Mouse (Mus musculus): ENCODE results near the gene Ivns1abp. TPM values are rescaled to one million over a fixed set of nuclear protein-coding genes. Genes with fewer than 3 reads are reported as not detected.
"Not testable (repeated sequence)": the region's sequence is repeated elsewhere in the genome, so short reads cannot be mapped to it uniquely, and the experiment has no call there.

Ivns1abp gene
- 10 to 100 TPM; 87.0 to 94.5 (median 92.4) TPM for total RNA-seq (2022)

GRCm38 (mm10) chr1:151344283-151345108 lies at the start of gene Ivns1abp:
Ivns1abp (plus strand) TSS chr1:151344477.
- DNase-seq (ENCODE audit: low spot score in 2 of 2), result peak; percentile 94 to 96

GRCm38 (mm10) chr1:151295486-151295885 lies 48.8 kb upstream of the Ivns1abp start:
- no peak for DNase-seq (ENCODE audit: low spot score in 2 of 2)

GRCm38 (mm10) chr1:151296621-151297020 lies 47.7 kb upstream of the Ivns1abp start:
- no peak for DNase-seq (ENCODE audit: low spot score in 2 of 2)

GRCm38 (mm10) chr1:151297025-151297424 lies 47.3 kb upstream of the Ivns1abp start:
- no peak for DNase-seq (ENCODE audit: low spot score in 2 of 2)

GRCm38 (mm10) chr1:151297596-151297995 lies 46.7 kb upstream of the Ivns1abp start:
- no peak for DNase-seq (ENCODE audit: low spot score in 2 of 2)

GRCm38 (mm10) chr1:151301456-151301855 lies 42.8 kb upstream of the Ivns1abp start:
- DNase-seq (ENCODE audit: low spot score in 2 of 2), result no peak

- DNase-seq (ENCODE audit: low spot score in 2 of 2), result no peak
Measured at GRCm38 (mm10) chr1:151301904-151302303, 42.4 kb upstream of the Ivns1abp start.

GRCm38 (mm10) chr1:151303265-151303664 lies 41.0 kb upstream of the Ivns1abp start:
- no peak for DNase-seq (ENCODE audit: low spot score in 2 of 2)

GRCm38 (mm10) chr1:151305001-151305400 lies 39.3 kb upstream of the Ivns1abp start:
- DNase-seq (ENCODE audit: low spot score in 2 of 2), result not testable (repeated sequence)

- DNase-seq (ENCODE audit: low spot score in 2 of 2), result no peak
Measured at GRCm38 (mm10) chr1:151307059-151307458, 37.2 kb upstream of the Ivns1abp start.

- DNase-seq (ENCODE audit: low spot score in 2 of 2), result no peak
Measured at GRCm38 (mm10) chr1:151307821-151308220, 36.5 kb upstream of the Ivns1abp start.

- no peak for DNase-seq (ENCODE audit: low spot score in 2 of 2)
Measured at GRCm38 (mm10) chr1:151308508-151308907, 35.8 kb upstream of the Ivns1abp start.

- DNase-seq (ENCODE audit: low spot score in 2 of 2), result no peak
Measured at GRCm38 (mm10) chr1:151310511-151310910, 33.8 kb upstream of the Ivns1abp start.

GRCm38 (mm10) chr1:151311379-151311778 lies 32.9 kb upstream of the Ivns1abp start:
- DNase-seq (ENCODE audit: low spot score in 2 of 2), result no peak

- no peak for DNase-seq (ENCODE audit: low spot score in 2 of 2)
Measured at GRCm38 (mm10) chr1:151319267-151319666, 25.0 kb upstream of the Ivns1abp start.

- no peak for DNase-seq (ENCODE audit: low spot score in 2 of 2)
Measured at GRCm38 (mm10) chr1:151320408-151320807, 23.9 kb upstream of the Ivns1abp start.

GRCm38 (mm10) chr1:151325328-151325727 lies 18.9 kb upstream of the Ivns1abp start:
- DNase-seq (ENCODE audit: low spot score in 2 of 2), result no peak

- no peak for DNase-seq (ENCODE audit: low spot score in 2 of 2)
Measured at GRCm38 (mm10) chr1:151328341-151329097, 15.8 kb upstream of the Ivns1abp start.

GRCm38 (mm10) chr1:151329601-151330000 lies 14.7 kb upstream of the Ivns1abp start:
- DNase-seq (ENCODE audit: low spot score in 2 of 2), result no peak

- DNase-seq (ENCODE audit: low spot score in 2 of 2), result no peak
Measured at GRCm38 (mm10) chr1:151332819-151333218, 11.5 kb upstream of the Ivns1abp start.

- no peak for DNase-seq (ENCODE audit: low spot score in 2 of 2)
Measured at GRCm38 (mm10) chr1:151338234-151338633, 6.0 kb upstream of the Ivns1abp start.

- DNase-seq (ENCODE audit: low spot score in 2 of 2), result no peak
Measured at GRCm38 (mm10) chr1:151338941-151339340, 5.3 kb upstream of the Ivns1abp start.
